Mouse (Mus musculus) thymus, postnatal 14 days (tissue): ENCODE data around the gene 4933428M09Rik.
"Not testable (repeated sequence)": the region's sequence is repeated elsewhere in the genome, so short reads cannot be mapped to it uniquely, and the experiment has no call there.

Experiments used
- DNase-seq: peaks from one replicate; pipeline ENCODE4 v3.0.0; 2021

The 4933428M09Rik gene

DNA sequence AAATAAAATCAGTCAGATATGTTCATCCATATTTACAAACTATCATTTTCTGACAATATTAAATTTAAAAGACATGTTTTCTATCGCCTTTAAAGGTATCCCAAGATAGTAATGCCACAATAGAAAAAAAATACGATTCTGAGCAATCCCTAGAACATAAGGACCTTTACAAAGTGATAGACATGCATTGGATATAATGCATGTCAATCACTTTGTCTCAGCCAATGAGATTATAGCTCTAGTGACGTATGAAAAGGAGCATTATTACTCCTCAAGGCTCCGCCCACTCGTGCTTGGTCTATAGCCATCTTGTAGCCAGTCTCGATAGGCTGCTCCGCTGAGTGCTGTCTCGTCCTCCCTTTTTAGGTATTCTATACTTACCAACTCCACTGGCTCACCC is at the start of gene 4933428M09Rik:
4933428M09Rik (plus strand) TSS at position 301 of the 400 bp plus-strand sequence.
- no peak for DNase-seq

GRCm38 (mm10) chrX:139134031-139134430 is 45.0 kb upstream of the 4933428M09Rik start:
- no peak for DNase-seq

- DNase-seq: peak; percentile 3
Measured at GRCm38 (mm10) chrX:139191506-139191905, 12.5 kb downstream of the 4933428M09Rik start.

- no peak for DNase-seq
Measured at GRCm38 (mm10) chrX:139194572-139195279, 15.7 kb downstream of the 4933428M09Rik start.

DNA sequence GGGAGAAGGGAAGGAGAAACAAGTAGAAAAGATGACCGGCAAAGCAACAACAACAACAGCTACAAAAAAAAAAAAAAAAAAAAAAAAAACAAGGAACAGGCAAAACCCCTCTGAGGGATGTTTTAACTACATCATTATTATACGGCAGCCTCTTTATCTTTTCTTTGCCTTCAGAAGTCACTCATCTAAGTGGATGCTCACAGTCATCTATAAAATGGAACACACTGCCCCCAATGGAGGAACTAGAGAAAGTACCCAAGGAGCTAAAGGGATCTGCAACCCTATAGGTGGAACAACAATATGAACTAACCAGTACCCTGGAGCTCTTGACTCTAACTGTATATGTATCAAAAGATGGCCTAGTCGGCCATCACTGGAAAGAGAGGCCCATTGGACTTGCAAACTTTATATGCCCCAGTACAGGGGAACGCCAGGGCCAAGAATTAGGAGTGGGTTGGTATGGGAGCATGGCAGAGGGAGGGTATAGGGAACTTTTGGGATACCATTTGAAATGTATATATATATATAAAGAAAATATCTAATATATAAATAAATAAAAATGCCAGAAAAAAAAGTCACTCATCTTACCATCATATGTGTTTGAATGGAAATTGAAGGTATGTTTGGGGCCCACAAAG is 30.3 kb downstream of the 4933428M09Rik start:
- DNase-seq: not testable (repeated sequence)

- DNase-seq: peak; percentile 61
Measured at GRCm38 (mm10) chrX:139209829-139210225, 30.8 kb downstream of the 4933428M09Rik start, which contains the start of gene Mum1l1. Gene Mum1l1 (plus strand): TSS chrX:139210042.

- DNase-seq: no peak
Measured at GRCm38 (mm10) chrX:139214765-139215164, 35.7 kb downstream of the 4933428M09Rik start.

GRCm38 (mm10) chrX:139216409-139216808 is 37.4 kb downstream of the 4933428M09Rik start:
- no peak for DNase-seq

- DNase-seq: peak; percentile 25
Measured at GRCm38 (mm10) chrX:139216991-139217593, 38.1 kb downstream of the 4933428M09Rik start.

- no peak for DNase-seq
Measured at GRCm38 (mm10) chrX:139217776-139218175, 38.7 kb downstream of the 4933428M09Rik start.

GRCm38 (mm10) chrX:139219017-139219416 is 40.0 kb downstream of the 4933428M09Rik start:
- DNase-seq: peak; percentile 6

DNA sequence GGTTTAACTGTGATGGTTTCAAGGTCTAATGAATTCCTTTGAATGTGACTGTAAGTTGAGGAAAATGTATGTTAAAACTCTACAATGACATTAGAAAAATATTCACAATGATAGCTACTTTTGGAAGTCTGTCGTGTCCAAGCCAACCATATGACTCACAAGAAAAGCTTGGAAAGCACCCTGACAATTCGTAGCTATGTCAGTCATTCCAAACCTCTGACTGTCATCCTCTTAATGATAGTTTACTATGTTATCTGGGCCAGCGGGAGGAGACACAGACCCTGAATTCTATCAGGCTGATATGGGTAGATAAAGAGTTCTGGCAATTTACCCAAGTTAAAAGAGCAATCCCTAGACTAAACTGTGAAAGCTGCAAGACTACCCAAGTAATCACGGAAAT is 41.8 kb downstream of the 4933428M09Rik start:
- no peak for DNase-seq

- DNase-seq: no peak
Measured at GRCm38 (mm10) chrX:139221893-139222292, 42.9 kb downstream of the 4933428M09Rik start.
